ENCODE assay signal across 8 mouse cellular contexts in genomic region chr4:94556265-94557054, GRCm38 (mm10). TPM values are rescaled to one million over a fixed set of nuclear protein-coding genes. Genes with fewer than 3 reads are reported as not detected.
A peak's percentile ranks its signal among the peaks of the same experiment; 100 is the strongest.
DNase-seq lines count a peak whose midpoint lies in the region; ATAC-seq and TF ChIP-seq lines count a peak whose summit lies in the region.

Gene Gm10306 (plus strand): TSS chr4:94556546.
Gene Caap1 (minus strand): TSS chr4:94556796.

- H3K9me3 ChIP-seq in E14TG2a.4 (ENCODE audit: low read length), result no peaks in the 10 kb centered on the region
- no peaks in the 10 kb centered on the region for H3K9me3 ChIP-seq in forebrain, embryonic 12.5 days
- H3K9me3 ChIP-seq in heart, postnatal 0 days (replicated peaks; ENCODE audit: control insufficient read depth, low read length), result no peaks in the 10 kb centered on the region
- H3K9me3 ChIP-seq in liver, embryonic 16.5 days (replicated peaks; ENCODE audit: control insufficient read depth, low read length), result no peaks in the 10 kb centered on the region
- H3K9me3 ChIP-seq in neural tube, embryonic 13.5 days, result no peaks in the 10 kb centered on the region

- TF ChIP-seq CTCF in E14TG2a.4 (conservative IDR thresholded peaks at IDR 0.05; ENCODE audit: low read length), result no peak
- TF ChIP-seq CTCF in heart, postnatal 0 days (IDR thresholded peaks at IDR 0.05; ENCODE audit: low read depth), result no peak
- TF ChIP-seq CTCF in testis, adult 2 months (IDR thresholded peaks at IDR 0.05; ENCODE audit: control insufficient read depth, insufficient read depth, insufficient replicate concordance, low read depth, low read length), result no peak

- peak within 1 kb of the TSS; percentile 94 for H3K4me3 ChIP-seq in E14TG2a.4 (replicated peaks; ENCODE audit: low read length)
- peak within 1 kb of the TSS; percentile 96 for H3K4me3 ChIP-seq in forebrain, embryonic 12.5 days (replicated peaks)
- peak within 1 kb of the TSS; percentile 100 for H3K4me3 ChIP-seq in heart, postnatal 0 days (ENCODE audit: low read depth, low read length)
- peak within 1 kb of the TSS; percentile 99 for H3K4me3 ChIP-seq in liver, embryonic 16.5 days (ENCODE audit: low read depth, low read length)
- peak within 1 kb of the TSS; percentile 77 for H3K4me3 ChIP-seq in neural tube, embryonic 13.5 days
- H3K4me3 ChIP-seq in testis, adult 2 months (ENCODE audit: control insufficient read depth, low read depth, low read length), result peak within 1 kb of the TSS; percentile 72

- H3K36me3 ChIP-seq in E14TG2a.4 (ENCODE audit: insufficient read depth, low read length), result no peaks in the 10 kb centered on the region
- no peaks in the 10 kb centered on the region for H3K36me3 ChIP-seq in forebrain, embryonic 12.5 days (replicated peaks)
- no peaks in the 10 kb centered on the region for H3K36me3 ChIP-seq in heart, postnatal 0 days (replicated peaks; ENCODE audit: control insufficient read depth, insufficient read depth, low read length)
- H3K36me3 ChIP-seq in liver, embryonic 16.5 days (ENCODE audit: control insufficient read depth, insufficient read depth), result no peaks in the 10 kb centered on the region
- H3K36me3 ChIP-seq in neural tube, embryonic 13.5 days, result no peaks in the 10 kb centered on the region
- no peaks in the 10 kb centered on the region for H3K36me3 ChIP-seq in testis, adult 2 months (ENCODE audit: control insufficient read depth, insufficient read depth, low read length)

- no peaks in the 10 kb centered on the region for H3K27me3 ChIP-seq in E14TG2a.4 (ENCODE audit: insufficient read depth, low read length)
- no peaks in the 10 kb centered on the region for H3K27me3 ChIP-seq in forebrain, embryonic 12.5 days
- H3K27me3 ChIP-seq in heart, postnatal 0 days (ENCODE audit: control insufficient read depth, insufficient read depth, low read length), result no peaks in the 10 kb centered on the region
- H3K27me3 ChIP-seq in liver, embryonic 16.5 days (ENCODE audit: control insufficient read depth, insufficient read depth, low read depth, low read length), result no peaks in the 10 kb centered on the region
- H3K27me3 ChIP-seq in neural tube, embryonic 13.5 days, result no peaks in the 10 kb centered on the region
- H3K27me3 ChIP-seq in testis, adult 2 months (ENCODE audit: control insufficient read depth, insufficient read depth, low read length), result no peaks in the 10 kb centered on the region

- peak; percentile 96 for TF ChIP-seq POLR2A in testis, adult 2 months (IDR thresholded peaks at IDR 0.05; ENCODE audit: control insufficient read depth, low read depth, low read length)

- H3K27ac ChIP-seq in forebrain, embryonic 12.5 days, result peak within 1 kb of the TSS; percentile 82
- H3K27ac ChIP-seq in heart, postnatal 0 days (ENCODE audit: low read depth), result peak within 1 kb of the TSS; percentile 81
- H3K27ac ChIP-seq in liver, embryonic 16.5 days (ENCODE audit: low read length), result peak within 1 kb of the TSS; percentile 83
- H3K27ac ChIP-seq in neural tube, embryonic 13.5 days (replicated peaks), result peak within 1 kb of the TSS; percentile 89
- peak within 1 kb of the TSS; percentile 4 for H3K27ac ChIP-seq in testis, adult 2 months (ENCODE audit: control insufficient read depth, insufficient read depth, low read depth, low read length)

- peak within 1 kb of the TSS; percentile 68 for H3K4me2 ChIP-seq in forebrain, embryonic 12.5 days
- peak within 1 kb of the TSS; percentile 79 for H3K4me2 ChIP-seq in heart, postnatal 0 days (ENCODE audit: low read depth, low read length)
- H3K4me2 ChIP-seq in liver, embryonic 16.5 days (ENCODE audit: low read depth, low read length), result peak within 1 kb of the TSS; percentile 63
- peak within 1 kb of the TSS; percentile 73 for H3K4me2 ChIP-seq in neural tube, embryonic 13.5 days

- peaks cover 16% of the 10 kb centered on the region for H3K4me1 ChIP-seq in E14TG2a.4 (replicated peaks; ENCODE audit: low read depth, low read length)
- peaks cover 10% of the 10 kb centered on the region for H3K4me1 ChIP-seq in forebrain, embryonic 12.5 days
- H3K4me1 ChIP-seq in heart, postnatal 0 days (ENCODE audit: control insufficient read depth, insufficient read depth), result peaks cover 8% of the 10 kb centered on the region; the same call in 1 of the 2 replicates
- peaks cover 6% of the 10 kb centered on the region for H3K4me1 ChIP-seq in liver, embryonic 16.5 days (ENCODE audit: control insufficient read depth, low read depth, low read length)
- peaks cover 17% of the 10 kb centered on the region for H3K4me1 ChIP-seq in neural tube, embryonic 13.5 days (replicated peaks)
- no peaks in the 10 kb centered on the region for H3K4me1 ChIP-seq in testis, adult 2 months (ENCODE audit: control insufficient read depth, insufficient read depth, low read length)

- 0 out of 2 replicates have a peak, but pooled peaks have one; percentile 34 for TF ChIP-seq EP300 in heart, postnatal 0 days (IDR thresholded peaks at IDR 0.05; ENCODE audit: low read depth)

- peak within 1 kb of the TSS; percentile 83 for H3K9ac ChIP-seq in forebrain, embryonic 12.5 days
- peak within 1 kb of the TSS; percentile 97 for H3K9ac ChIP-seq in heart, postnatal 0 days (replicated peaks; ENCODE audit: low read depth, low read length)
- H3K9ac ChIP-seq in liver, embryonic 16.5 days (ENCODE audit: low read depth, low read length), result peak within 1 kb of the TSS; percentile 88
- peak within 1 kb of the TSS; percentile 79 for H3K9ac ChIP-seq in neural tube, embryonic 13.5 days

- 2% methylated on average over 71 of the region's 83 CpGs for WGBS in forebrain, embryonic 12.5 days
- WGBS in heart, postnatal 0 days, result 2% methylated on average over 76 of the region's 83 CpGs
- under 1% methylated on average over 83 of the region's 83 CpGs for WGBS in liver, embryonic 16.5 days (ENCODE audit: insufficient replicate concordance)
- under 1% methylated on average over 79 of the region's 83 CpGs for WGBS in neural tube, embryonic 13.5 days

- peak; percentile 98 for ATAC-seq in forebrain, embryonic 12.5 days (ENCODE audit: low FRiP score)
- peak; percentile 98 for ATAC-seq in heart, postnatal 0 days (ENCODE audit: insufficient read depth, low read depth)
- ATAC-seq in liver, embryonic 16.5 days (ENCODE audit: low read depth), result peak; percentile 98
- peak; percentile 97 for ATAC-seq in neural tube, embryonic 13.5 days (ENCODE audit: low read depth)

- DNase-seq in c-Kit-positive CD71-positive TER-119-positive erythroid progenitor cells, embryonic 14.5 days (ENCODE audit: low spot score), result peak; percentile 88
- peak; percentile 85 for DNase-seq in heart, postnatal 0 days (ENCODE audit: low spot score)
- DNase-seq in kidney, postnatal 4 days, result peak; percentile 97

RNA-seq across cellular contexts. Expression of gene Gm10306, which starts in this region (rescaled TPM):
- 0.55 and 1.4 TPM in 2 replicates for polyA plus RNA-seq in forebrain, embryonic 12.5 days (2016; fragmentation: Nextera tagmentation; extraction: Ambion mirVana)
- total RNA-seq in heart, postnatal 0 days (2014; rRNA removed; ENCODE audit: low replicate concordance), result not detected in 2 replicates
- 0.26 TPM in 1 of 2 replicates, not detected in the other for polyA plus RNA-seq in heart, postnatal 0 days (2015; fragmentation: Nextera tagmentation; extraction: Ambion mirVana)
- polyA plus RNA-seq in liver, embryonic 16.5 days (2015; fragmentation: Nextera tagmentation; extraction: Ambion mirVana), result not detected in 2 replicates
- polyA plus RNA-seq in neural tube, embryonic 13.5 days (2015; fragmentation: Nextera tagmentation; extraction: Ambion mirVana), result 0.49 TPM in 1 of 2 replicates, not detected in the other
- polyA plus RNA-seq in testis, adult 2 months (2012; rRNA removed), result 0.25 and 0.75 TPM in 2 replicates

RNA-seq across cellular contexts. Expression of gene Caap1, which starts in this region (rescaled TPM):
- 34.2 and 35.4 TPM in 2 replicates for polyA plus RNA-seq in forebrain, embryonic 12.5 days (2016; fragmentation: Nextera tagmentation; extraction: Ambion mirVana)
- total RNA-seq in heart, postnatal 0 days (2014; rRNA removed; ENCODE audit: low replicate concordance), result 4.1 and 9.5 TPM in 2 replicates
- 5.8 and 7.2 TPM in 2 replicates for polyA plus RNA-seq in heart, postnatal 0 days (2015; fragmentation: Nextera tagmentation; extraction: Ambion mirVana)
- polyA plus RNA-seq in liver, embryonic 16.5 days (2015; fragmentation: Nextera tagmentation; extraction: Ambion mirVana), result 5.3 and 7.1 TPM in 2 replicates
- 21.6 and 26.0 TPM in 2 replicates for polyA plus RNA-seq in neural tube, embryonic 13.5 days (2015; fragmentation: Nextera tagmentation; extraction: Ambion mirVana)
- polyA plus RNA-seq in testis, adult 2 months (2012; rRNA removed), result 2.2 and 3.7 TPM in 2 replicates

Comparison
In these comparisons a context has a peak if more than half of its experiments do, and no peak if none do; other contexts are left out.
1. Peak in every context shown above with its lines: DNase-seq, ATAC-seq, H3K4me3 ChIP-seq and H3K27ac ChIP-seq.
2. H3K27ac ChIP-seq: peak in every context shown above with its lines; median percentile 89 in neural tube, embryonic 13.5 days; 83 in liver, embryonic 16.5 days; 82 in forebrain, embryonic 12.5 days; 81 in heart, postnatal 0 days; 4 in testis, adult 2 months.